Mouse (Mus musculus) heart, adult 2 months (tissue): ENCODE measurements around the gene Camkmt. TPM values are rescaled to one million over a fixed set of nuclear protein-coding genes. Genes with fewer than 3 reads are reported as not detected.

Experiments used
- DNase-seq, 2 experiments: peaks; one replicate each; pipeline ENCODE4 v3.0.0; 2021
- H3K27ac ChIP-seq: fragments of 200-600 bp; 2 replicates; pipeline ENCODE4 v1.8.1; 2022
- H3K27me3 ChIP-seq: fragments of 200-500 bp; 2 replicates; pipeline ENCODE4 v1.6.1; 2012; ENCODE audit warnings: mild to moderate bottlenecking, low read length, inconsistent platforms, mixed read lengths; ENCODE audit not compliant: control insufficient read depth, insufficient read depth
- H3K36me3 ChIP-seq: fragments of 200-500 bp; 2 replicates; pipeline ENCODE4 v1.6.1; 2012; ENCODE audit warnings: low read length, inconsistent platforms; ENCODE audit not compliant: control insufficient read depth, insufficient read depth
- H3K4me1 ChIP-seq: fragments of 200-500 bp; 2 replicates; pipeline ENCODE4 v1.6.1; 2011; ENCODE audit warnings: low read length; ENCODE audit not compliant: control insufficient read depth, insufficient read depth
- H3K4me3 ChIP-seq: fragments of 200-600 bp; 2 replicates; pipeline ENCODE4 v1.8.1; 2022
- H3K79me2 ChIP-seq: fragments of 200-500 bp; replicated peaks from 2 replicates; pipeline ENCODE4 v1.6.1; 2012; ENCODE audit warnings: mild to moderate bottlenecking, inconsistent platforms, low read length, moderate library complexity, mixed read lengths; ENCODE audit not compliant: control insufficient read depth, insufficient read depth
- H3K9ac ChIP-seq: fragments of 200-500 bp; 2 replicates; pipeline ENCODE4 v1.6.1; 2012; ENCODE audit warnings: low read depth, mild to moderate bottlenecking, control low read depth, inconsistent platforms, low read length, mixed read lengths
- CTCF ChIP-seq: fragments of 200-600 bp; IDR thresholded peaks from 2 replicates; pipeline ENCODE4 v1.8.1; 2022; ENCODE audit warnings: antibody characterized with exemption, mild to moderate bottlenecking, moderate library complexity
- EP300 ChIP-seq: fragments of 200-500 bp; IDR thresholded peaks from 2 replicates; pipeline ENCODE4 v1.6.1; 2011; ENCODE audit warnings: low read depth, low read length, control low read depth; ENCODE audit not compliant: insufficient read depth
- POLR2A ChIP-seq: fragments of 200-500 bp; IDR thresholded peaks from 2 replicates; pipeline ENCODE4 v1.6.1; 2011; ENCODE audit warnings: mild to moderate bottlenecking, low read depth, low read length, control low read depth; ENCODE audit not compliant: insufficient read depth
- WGBS: fragments of 180-500 bp; shearing (Covaris S2); methylation state at CpG from one replicate; pipeline ENCODE4 v1.1.7; 2018; 5-methylcytosine and 5-hydroxymethylcytosine counted together
- intact Hi-C: fragments of 180-260 bp; cut with DNase I; formaldehyde crosslinking; loops from one replicate; pipeline ENCODE4 v1.15.1; 2025
- polyA plus RNA-seq: library from polyadenylated mRNA; depleted of rRNA; stranded (reverse); fragments of >200 nt; gene quantifications from 2 replicates; pipeline ENCODE4 v1.2.3, GENCODE M21; 2012
- total RNA-seq, 2 experiments: library from RNA; stranded (reverse); gene quantifications; 2 replicates each; pipeline ENCODE4 v1.2.3; 2021

The Camkmt gene
- total and polyA plus RNA-seq, 3 experiments = 1.1 to 4.2 (median 3.5) TPM

DNA sequence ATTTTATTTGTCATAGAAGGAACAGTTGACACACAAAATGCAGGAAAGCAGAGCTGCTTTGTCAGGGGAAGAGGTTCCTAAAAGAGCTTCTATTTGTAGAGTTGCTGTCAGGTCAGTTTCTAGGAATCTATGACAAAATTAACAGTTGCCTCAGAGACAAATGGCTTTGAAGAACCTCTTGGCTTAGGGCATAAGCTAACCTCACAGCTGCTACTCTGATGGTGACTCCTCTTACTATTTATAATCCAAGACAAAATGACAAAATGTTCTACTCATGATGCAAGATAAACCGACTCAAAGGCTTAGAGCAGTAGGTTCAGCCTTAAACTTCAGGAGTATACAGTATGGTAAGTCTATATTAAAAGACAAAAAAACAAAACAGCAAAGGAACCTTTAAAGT is 3.9 kb upstream of the Camkmt start:
- peaks cover 3% of the 10 kb centered on the region for H3K36me3 ChIP-seq
- DNase-seq = no peak
- H3K27me3 ChIP-seq = no peaks in the 10 kb centered on the region
- no peak overlapping the region for H3K9ac ChIP-seq
- H3K79me2 ChIP-seq = no peaks in the 10 kb centered on the region
- 44% methylated on average over 1 of the region's 1 CpGs for WGBS
- intact Hi-C loops = no loop called here
- H3K27ac ChIP-seq = peak overlapping the region; percentile 77
- no peak overlapping the region for H3K4me3 ChIP-seq
- peaks cover 4% of the 10 kb centered on the region; the same call in 1 of the 2 replicates for H3K4me1 ChIP-seq
- TF ChIP-seq EP300 (no peak), CTCF (no peak), POLR2A (no peak)

- peak in 1 of 2 experiments; percentile 57 for DNase-seq
- peaks cover 3% of the 10 kb centered on the region for H3K36me3 ChIP-seq
- 0 out of 2 replicates have a peak overlapping the region, but pooled peaks have one; percentile 8 for H3K4me3 ChIP-seq
- H3K27ac ChIP-seq = peak overlapping the region; percentile 75
- H3K9ac ChIP-seq = no peak overlapping the region
- WGBS = 64% methylated on average over 5 of the region's 5 CpGs
- no peaks in the 10 kb centered on the region for H3K79me2 ChIP-seq
- H3K27me3 ChIP-seq = no peaks in the 10 kb centered on the region
- TF ChIP-seq EP300 = 0 out of 2 replicates have a peak, but pooled peaks have one; percentile 34
- TF ChIP-seq CTCF = no peak
- TF ChIP-seq POLR2A = peak; percentile 28; the same call in 1 of the 2 replicates
- H3K4me1 ChIP-seq = peaks cover 4% of the 10 kb centered on the region; the same call in 1 of the 2 replicates
- intact Hi-C loops = no loop called here
Measured at GRCm38 (mm10) chr17:85087591-85087990, 2.8 kb upstream of the Camkmt start.

GRCm38 (mm10) chr17:85088401-85088800 is 2.0 kb upstream of the Camkmt start:
- peaks cover 4% of the 10 kb centered on the region; the same call in 1 of the 2 replicates for H3K4me1 ChIP-seq
- no peak overlapping the region for H3K4me3 ChIP-seq
- DNase-seq = no peak
- WGBS = 88% methylated on average over 11 of the region's 11 CpGs
- peak overlapping the region; percentile 75 for H3K27ac ChIP-seq
- no peaks in the 10 kb centered on the region for H3K27me3 ChIP-seq
- H3K9ac ChIP-seq = no peak overlapping the region
- TF ChIP-seq POLR2A (no peak), CTCF (no peak), EP300 (no peak)
- intact Hi-C loops = no loop called here
- peaks cover 3% of the 10 kb centered on the region for H3K36me3 ChIP-seq
- no peaks in the 10 kb centered on the region for H3K79me2 ChIP-seq

DNA sequence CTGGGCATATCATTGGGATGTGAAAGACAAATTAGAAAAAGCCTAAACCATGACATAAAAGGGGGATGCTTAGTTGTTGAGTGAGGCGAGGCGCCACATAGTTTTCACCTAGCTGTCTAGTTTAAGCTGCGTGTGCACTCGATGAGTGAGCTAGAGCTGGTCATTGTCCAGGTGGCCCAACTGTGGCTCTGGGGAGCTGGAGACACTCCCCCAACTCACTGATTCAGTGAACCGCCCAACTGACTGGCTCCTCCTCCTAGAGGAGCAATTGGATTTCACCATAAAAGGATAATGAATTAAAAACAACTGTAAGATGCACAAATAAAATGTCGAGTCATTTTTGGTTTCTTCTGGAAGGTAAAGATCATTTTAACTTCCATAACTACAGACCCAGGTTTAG is 1.3 kb upstream of the Camkmt start:
- H3K4me1 ChIP-seq = peaks cover 4% of the 10 kb centered on the region; the same call in 1 of the 2 replicates
- no peaks in the 10 kb centered on the region for H3K27me3 ChIP-seq
- intact Hi-C loops = no loop called here
- H3K36me3 ChIP-seq = peaks cover 3% of the 10 kb centered on the region
- peak overlapping the region; percentile 75 for H3K27ac ChIP-seq
- WGBS = 52% methylated on average over 6 of the region's 6 CpGs
- H3K4me3 ChIP-seq = peak overlapping the region; percentile 88
- H3K9ac ChIP-seq = no peak overlapping the region
- TF ChIP-seq CTCF (no peak), POLR2A (no peak), EP300 (no peak)
- H3K79me2 ChIP-seq = no peaks in the 10 kb centered on the region
- no peak for DNase-seq

GRCm38 (mm10) chr17:85089621-85090020 is 731 bp upstream of the Camkmt start:
- Histone ChIP-seq H3K4me3 (peak overlapping the region; percentile 88), H3K9ac (peak overlapping the region; percentile 83), H3K36me3 (peaks cover 3% of the 10 kb centered on the region), H3K79me2 (no peaks in the 10 kb centered on the region), H3K27me3 (no peaks in the 10 kb centered on the region), H3K27ac (peak overlapping the region; percentile 75), H3K4me1 (peaks cover 4% of the 10 kb centered on the region; the same call in 1 of the 2 replicates)
- DNase-seq = no peak
- WGBS = 1% methylated on average over 16 of the region's 16 CpGs
- TF ChIP-seq EP300 (no peak), POLR2A (no peak), CTCF (no peak)
- intact Hi-C loops = loop anchor here (5.0 kb wide), 3 partner anchors 132 to 297 kb away; partner anchors contain the start of genes Lrpprc and Ppm1b

DNA sequence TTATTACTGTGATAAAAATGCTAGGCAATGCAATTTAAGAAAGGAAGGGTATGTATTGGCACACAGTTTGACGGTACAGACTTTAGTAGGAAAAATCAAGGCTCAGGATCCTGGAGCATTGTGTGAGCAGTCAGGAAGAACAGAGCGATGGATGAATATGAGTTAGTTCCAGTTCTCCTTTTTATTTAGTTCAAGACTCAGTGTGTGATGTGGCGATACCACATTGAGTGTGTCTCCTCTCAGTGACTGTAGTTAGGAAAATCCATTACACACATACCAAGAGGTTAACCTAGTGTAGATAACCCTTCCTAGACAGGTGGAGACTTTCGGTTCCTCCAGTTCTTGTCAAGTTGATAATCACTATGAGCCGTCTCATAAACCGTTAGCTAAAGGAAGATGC is 1.4 kb downstream of the Camkmt start:
- Histone ChIP-seq H3K9ac (no peak overlapping the region), H3K79me2 (peaks cover 2% of the 10 kb centered on the region; the same call in 1 of the 2 replicates), H3K27ac (no peak overlapping the region), H3K4me1 (peaks cover 1% of the 10 kb centered on the region; the same call in 1 of the 2 replicates), H3K36me3 (no peaks in the 10 kb centered on the region; the same call in 1 of the 2 replicates), H3K27me3 (no peaks in the 10 kb centered on the region), H3K4me3 (no peak overlapping the region)
- 94% methylated on average over 6 of the region's 6 CpGs for WGBS
- TF ChIP-seq EP300 (no peak), CTCF (no peak), POLR2A (no peak)
- intact Hi-C loops = loop anchor here (5.0 kb wide), 3 partner anchors 134 to 299 kb away; partner anchors contain the start of genes Lrpprc and Ppm1b
- no peak for DNase-seq
